Mouse (Mus musculus) megakaryocyte-erythroid progenitor cell, adult 5-6 weeks (primary cell): ENCODE results near the gene Plet1. TPM values are rescaled to one million over a fixed set of nuclear protein-coding genes. Genes with fewer than 3 reads are reported as not detected.

Source experiments
- ATAC-seq: replicated peaks from 2 replicates; pipeline ENCODE4 v1.8.0; 2016; ENCODE audit warnings: mild to moderate bottlenecking, inconsistent platforms; ENCODE audit not compliant: severe bottlenecking, poor library complexity, low FRiP score, low TSS enrichment
- total RNA-seq, 2 experiments: library from RNA; stranded (forward) in 1 of 2; stranded (reverse) in 1 of 2; fragments of 200-1000, 215-1000 nt in 1 of 2; fragments of >200 nt in 1 of 2; fragmentation: Nextera tagmentation in 1 of 2; gene quantifications; 2 replicates each; pipeline ENCODE4 v1.2.3; 2014 to 2017

Gene Plet1
- total RNA-seq, 2 experiments from 2014 or later: not detected

GRCm38 (mm10) chr9:50491531-50492045, 2.7 kb upstream of the Plet1 start:
- no peak for ATAC-seq

GRCm38 (mm10) chr9:50493777-50494176, 548 bp upstream of the Plet1 start:
- ATAC-seq: no peak

- ATAC-seq: no peak
These were observed 1.3 kb downstream of the Plet1 start for GRCm38 (mm10) chr9:50495405-50496150.

GRCm38 (mm10) chr9:50496151-50496505, 1.8 kb downstream of the Plet1 start:
- peak; percentile 28; the same call in 1 of the 2 replicates for ATAC-seq

- no peak for ATAC-seq
These were observed 2.2 kb downstream of the Plet1 start for GRCm38 (mm10) chr9:50496546-50496945.

GRCm38 (mm10) chr9:50497076-50497475, 2.8 kb downstream of the Plet1 start:
- no peak for ATAC-seq

- ATAC-seq: no peak
These were observed 3.2 kb downstream of the Plet1 start for GRCm38 (mm10) chr9:50497536-50497935.

- no peak for ATAC-seq
These were observed 4.5 kb downstream of the Plet1 start for GRCm38 (mm10) chr9:50498815-50499214.

GRCm38 (mm10) chr9:50499781-50500180, 5.5 kb downstream of the Plet1 start:
- no peak for ATAC-seq

- no peak for ATAC-seq
These were observed 6.2 kb downstream of the Plet1 start for GRCm38 (mm10) chr9:50500467-50500973.

GRCm38 (mm10) chr9:50500974-50501501, 6.7 kb downstream of the Plet1 start:
- peak; percentile 92 for ATAC-seq

- no peak for ATAC-seq
These were observed 8.6 kb downstream of the Plet1 start for GRCm38 (mm10) chr9:50502949-50503348.

- ATAC-seq: no peak
These were observed 11.1 kb downstream of the Plet1 start for GRCm38 (mm10) chr9:50505405-50505804.

GRCm38 (mm10) chr9:50507570-50507969, 13.2 kb downstream of the Plet1 start:
- no peak for ATAC-seq

- no peak for ATAC-seq
These were observed 21.1 kb downstream of the Plet1 start for GRCm38 (mm10) chr9:50515462-50515861.

GRCm38 (mm10) chr9:50518781-50519180, 24.5 kb downstream of the Plet1 start:
- ATAC-seq: peak; percentile 71; the same call in 1 of the 2 replicates

GRCm38 (mm10) chr9:50520748-50521147, 26.4 kb downstream of the Plet1 start:
- peak; percentile 58; the same call in 1 of the 2 replicates for ATAC-seq

GRCm38 (mm10) chr9:50521562-50521961, 27.2 kb downstream of the Plet1 start:
- ATAC-seq: no peak

GRCm38 (mm10) chr9:50522574-50522973, 28.2 kb downstream of the Plet1 start:
- ATAC-seq: no peak

GRCm38 (mm10) chr9:50524936-50525335, 30.6 kb downstream of the Plet1 start:
- no peak for ATAC-seq

- no peak for ATAC-seq
These were observed 31.3 kb downstream of the Plet1 start for GRCm38 (mm10) chr9:50525585-50525984.
